Mouse (Mus musculus) central nervous system, embryonic 14 days (tissue): ENCODE measurements around the gene Orc2. TPM values are rescaled to one million over a fixed set of nuclear protein-coding genes. Genes with fewer than 3 reads are reported as not detected.

Experiments used
- polyA plus RNA-seq: library from polyadenylated mRNA; depleted of rRNA; stranded (reverse); fragments of >200 nt; gene quantifications from 2 replicates; pipeline ENCODE4 v1.2.3, GENCODE M21; 2012; rRNA removed

The Orc2 gene
- polyA plus RNA-seq, result 22.5 and 25.1 TPM in 2 replicates

GRCm38 (mm10) chr1:58504577-58505254 lies at the start of gene Orc2:
Orc2 (minus strand) TSS chr1:58505109.

GRCm38 (mm10) chr1:58445143-58445722 lies 59.7 kb downstream of the Orc2 start, which contains the start of the genes Nif3l1 and Ppil3:
Nif3l1 (plus strand) TSS chr1:58445151.
Ppil3 (minus strand) TSS chr1:58445486.

GRCm38 (mm10) chr1:58423371-58424248 lies 81.3 kb downstream of the Orc2 start, which contains the start of gene Clk1:
Clk1 (minus strand) TSS chr1:58424066.

Other genes with a start within 250 kb of the Orc2 start
- gene Aox2, start 226.8 kb downstream of the Orc2 start, polyA plus RNA-seq, result 0.04 and 0.08 TPM in 2 replicates
- gene Bzw1, start 112.2 kb downstream of the Orc2 start, polyA plus RNA-seq, result 130 and 149 TPM in 2 replicates
- gene Clk1, start 81.0 kb downstream of the Orc2 start, polyA plus RNA-seq, result 311 and 325 TPM in 2 replicates
- 51.6 and 56.7 TPM in 2 replicates for gene Nif3l1, start 60.0 kb downstream of the Orc2 start, polyA plus RNA-seq
- 41.1 and 45.9 TPM in 2 replicates for gene Ppil3, start 59.6 kb downstream of the Orc2 start, polyA plus RNA-seq
- gene Fam126b, start 81.2 kb upstream of the Orc2 start, polyA plus RNA-seq, result 4.2 and 4.5 TPM in 2 replicates
- gene Ndufb3, start 81.3 kb upstream of the Orc2 start, polyA plus RNA-seq, result 162 and 176 TPM in 2 replicates
- 0.05 TPM in 1 of 2 replicates, not detected in the other for gene Als2cr12, start 190.9 kb upstream of the Orc2 start, polyA plus RNA-seq
- 14.5 and 17.5 TPM in 2 replicates for gene Cflar, start 206.4 kb upstream of the Orc2 start, polyA plus RNA-seq